Mouse (Mus musculus) olfactory bulb, adult 2 months (tissue): ENCODE results near the gene Ackr2. TPM values are rescaled to one million over a fixed set of nuclear protein-coding genes. Genes with fewer than 3 reads are reported as not detected.

ENCODE experiments used
- H3K27ac ChIP-seq: fragments of 200-500 bp; 2 replicates; pipeline ENCODE4 v1.5.1; 2012; ENCODE audit warnings: low read depth, low read length; ENCODE audit not compliant: insufficient read depth
- H3K4me1 ChIP-seq: fragments of 200-500 bp; 2 replicates; pipeline ENCODE4 v1.6.1; 2012; ENCODE audit warnings: low read length; ENCODE audit not compliant: control insufficient read depth, insufficient read depth
- H3K4me3 ChIP-seq: fragments of 200-500 bp; 2 replicates; pipeline ENCODE4 v1.5.1; 2012; ENCODE audit warnings: mild to moderate bottlenecking, low read depth, low read length, moderate library complexity; ENCODE audit not compliant: insufficient read depth
- CTCF ChIP-seq: fragments of 200-500 bp; IDR thresholded peaks from 2 replicates; pipeline ENCODE4 v1.5.1; 2012; ENCODE audit warnings: low read depth, mild to moderate bottlenecking, low read length, moderate library complexity; ENCODE audit not compliant: insufficient read depth
- POLR2A ChIP-seq: fragments of 200-500 bp; IDR thresholded peaks from 2 replicates; pipeline ENCODE4 v1.6.1; 2012; ENCODE audit warnings: mild to moderate bottlenecking, low read depth, low read length, moderate library complexity; ENCODE audit not compliant: insufficient read depth
- WGBS: fragments of 180-500 bp; shearing (Covaris S2); methylation state at CpG from one replicate; pipeline ENCODE4 v1.1.7; 2018; 5-methylcytosine and 5-hydroxymethylcytosine counted together
- polyA plus RNA-seq: library from polyadenylated mRNA; stranded (reverse); fragments of >200 nt; gene quantifications from 2 replicates; pipeline ENCODE4 v1.2.4, GENCODE M21; 2012; ENCODE audit warnings: low replicate concordance; ENCODE audit not compliant: missing spikeins, insufficient read depth, insufficient read length

Ackr2 gene
- polyA plus RNA-seq, 1 experiment = not detected

DNA sequence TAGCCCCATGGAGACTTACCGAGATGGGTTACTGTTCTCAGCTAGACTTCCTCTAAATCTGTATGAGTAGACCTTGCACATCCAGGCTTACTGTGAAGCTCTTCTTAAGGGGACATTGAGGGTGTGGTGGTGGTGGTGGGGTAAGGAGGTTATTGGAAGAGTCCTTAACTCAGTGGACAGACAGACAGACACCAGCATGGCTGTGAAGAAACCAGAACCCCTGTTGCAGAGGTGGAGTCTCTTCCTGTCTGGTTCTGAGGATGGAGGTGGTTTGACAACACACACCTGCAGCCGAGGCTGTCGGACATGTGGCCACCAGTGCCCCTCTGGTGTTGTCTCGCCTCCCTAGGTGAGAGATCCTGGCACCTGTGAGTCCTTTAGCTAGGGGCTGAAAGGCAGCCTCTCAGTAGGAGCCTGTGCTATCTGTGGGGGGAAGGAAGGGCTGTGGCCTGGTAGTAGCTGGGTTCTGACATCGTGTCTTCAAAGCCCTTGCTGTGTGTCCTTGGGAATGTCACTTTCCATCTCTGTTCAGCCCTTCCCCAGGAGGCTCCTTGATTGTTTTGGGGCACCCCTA, 2.2 kb downstream of the Ackr2 start:
- H3K27ac ChIP-seq = no peak overlapping the region
- TF ChIP-seq CTCF = no peak
- TF ChIP-seq POLR2A = no peak
- peaks cover 14% of the 10 kb centered on the region for H3K4me1 ChIP-seq
- H3K4me3 ChIP-seq = no peak overlapping the region
- WGBS = 93% methylated on average over 5 of the region's 5 CpGs

DNA sequence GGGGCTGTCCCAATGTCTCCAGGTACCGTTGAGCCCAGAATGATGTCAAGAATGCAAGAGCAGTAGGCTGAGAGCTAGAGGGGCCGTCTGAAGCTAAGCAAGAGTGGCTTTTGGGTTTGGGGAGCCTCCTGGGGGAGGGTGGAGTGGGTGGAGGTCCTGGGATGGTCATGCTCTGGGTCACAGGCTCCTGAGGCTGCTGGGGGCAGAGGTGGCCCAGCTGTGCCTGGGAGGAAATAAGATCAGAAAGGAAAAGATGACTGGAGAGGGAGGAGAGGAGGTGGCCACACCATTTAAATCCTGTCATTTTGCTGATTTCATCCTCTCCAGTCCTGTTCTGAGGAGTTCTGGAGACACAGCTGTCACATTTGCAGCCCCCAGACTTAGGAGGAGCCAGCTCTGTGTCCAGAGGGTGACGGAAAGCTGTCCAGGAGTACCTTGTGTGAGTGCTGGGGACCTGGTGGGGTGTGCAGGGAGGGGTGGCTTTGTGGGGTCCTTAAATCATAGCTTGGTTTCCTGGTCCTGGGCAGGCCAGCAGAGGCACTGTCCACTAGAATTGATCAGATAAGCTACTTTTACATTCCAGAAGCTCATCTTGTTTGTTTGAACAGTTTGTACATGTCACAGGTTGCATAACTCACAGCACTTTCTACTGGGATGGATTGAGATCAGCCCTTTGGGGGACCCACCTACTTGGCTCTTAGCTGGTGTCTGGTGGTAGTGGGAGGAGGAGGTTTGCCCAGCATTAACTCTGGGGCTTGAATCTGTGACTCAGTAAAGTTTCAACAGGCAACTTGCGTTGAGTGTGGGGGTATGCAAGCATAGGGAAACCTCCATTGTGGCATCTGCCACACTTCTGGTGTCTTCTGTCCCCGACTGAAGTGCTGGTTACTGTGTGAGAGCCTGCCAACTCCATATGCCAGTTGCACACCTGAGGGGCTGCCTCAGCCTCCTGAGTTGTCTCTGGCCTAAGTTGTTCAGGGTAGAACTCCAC, 3.9 kb downstream of the Ackr2 start:
- peaks cover 11% of the 10 kb centered on the region; the same call in 1 of the 2 replicates for H3K4me1 ChIP-seq
- H3K27ac ChIP-seq = no peak overlapping the region
- WGBS = 79% methylated on average over 5 of the region's 5 CpGs
- no peak overlapping the region for H3K4me3 ChIP-seq
- TF ChIP-seq CTCF (no peak), POLR2A (no peak)

DNA sequence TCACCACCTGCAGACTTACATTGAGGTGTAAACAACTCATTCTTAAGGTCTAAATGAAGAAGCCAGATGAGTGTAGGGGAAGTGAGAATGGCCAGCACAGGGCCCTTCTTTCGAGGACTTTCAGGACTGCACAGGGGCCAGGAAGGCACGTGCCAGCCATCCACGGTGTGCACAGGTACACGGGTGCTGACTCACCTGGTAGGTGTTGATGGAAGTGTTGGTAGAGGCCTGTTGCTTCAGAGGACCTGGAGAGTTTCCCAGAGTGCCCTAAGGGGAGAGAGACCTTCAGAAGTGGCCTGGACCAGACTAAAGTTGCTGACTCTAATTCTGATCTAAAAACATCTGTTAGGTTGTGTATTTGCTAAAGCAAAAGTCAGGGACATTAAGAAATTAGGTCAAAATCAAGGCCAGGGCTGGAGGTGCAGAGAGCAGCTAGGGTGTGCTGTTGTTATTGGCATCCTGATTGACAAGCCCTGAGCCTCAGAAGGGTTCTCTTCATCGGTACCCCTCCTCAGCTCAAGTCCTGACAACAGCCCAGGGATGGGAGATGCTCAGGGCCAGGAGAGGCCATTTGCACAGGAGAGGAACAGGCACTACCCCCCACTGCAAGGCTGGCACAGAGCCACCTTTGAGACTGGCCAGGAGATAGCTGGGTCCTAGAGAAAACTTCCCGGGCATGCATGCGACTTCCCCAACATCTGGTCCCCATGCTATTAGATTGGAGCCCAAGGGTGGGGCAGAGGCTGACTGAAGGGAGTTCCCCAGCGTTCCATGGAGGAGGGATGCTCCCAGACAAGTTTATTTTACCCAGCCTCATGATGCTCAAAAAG, 5.5 kb downstream of the Ackr2 start:
- no peak overlapping the region for H3K4me3 ChIP-seq
- 76% methylated on average over 8 of the region's 8 CpGs for WGBS
- peaks cover 11% of the 10 kb centered on the region; the same call in 1 of the 2 replicates for H3K4me1 ChIP-seq
- TF ChIP-seq POLR2A = no peak
- no peak for TF ChIP-seq CTCF
- H3K27ac ChIP-seq = no peak overlapping the region

DNA sequence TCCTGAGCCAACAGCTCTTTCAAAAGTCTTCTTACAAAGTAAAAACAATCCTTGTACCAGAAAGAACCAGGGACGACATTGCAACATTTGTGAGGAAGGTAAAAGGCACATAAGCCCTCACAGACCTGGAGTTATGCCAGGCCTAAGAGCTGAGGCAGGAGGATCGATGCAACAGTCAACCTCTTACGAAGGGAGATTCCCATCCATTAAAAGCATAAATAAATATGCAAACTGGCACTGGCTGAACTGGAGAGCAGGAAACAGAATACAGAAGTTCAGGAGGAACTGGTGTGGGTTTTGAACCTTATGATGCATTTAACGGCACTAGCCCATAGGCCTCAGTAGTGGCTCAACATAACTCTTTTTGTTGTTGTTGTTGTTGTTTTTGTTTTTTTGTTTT, 6.2 kb downstream of the Ackr2 start:
- 85% methylated on average over 4 of the region's 4 CpGs for WGBS
- Histone ChIP-seq H3K27ac (no peak overlapping the region), H3K4me3 (no peak overlapping the region), H3K4me1 (peaks cover 11% of the 10 kb centered on the region; the same call in 1 of the 2 replicates)
- TF ChIP-seq POLR2A (no peak), CTCF (no peak)

DNA sequence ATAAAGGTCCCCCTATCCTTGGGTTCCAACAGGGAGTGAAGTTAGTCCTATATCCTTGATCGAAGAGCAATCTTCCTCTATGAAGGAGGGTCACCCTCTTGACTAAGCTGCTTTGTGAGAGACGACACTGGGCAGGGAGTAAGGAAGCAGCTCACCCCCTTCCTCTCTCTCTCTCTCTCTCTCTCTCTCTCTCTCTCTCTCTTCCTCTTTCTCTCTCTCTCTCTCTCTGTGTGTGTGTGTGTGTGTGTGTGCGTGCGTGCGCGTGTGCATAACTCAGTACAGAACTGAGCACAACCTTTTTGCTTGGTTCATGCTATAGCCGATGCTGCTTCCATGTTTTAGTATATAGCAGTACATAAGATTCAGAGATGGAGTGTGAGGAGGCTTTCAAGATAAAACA, 6.8 kb downstream of the Ackr2 start:
- Histone ChIP-seq H3K4me1 (peaks cover 11% of the 10 kb centered on the region; the same call in 1 of the 2 replicates), H3K27ac (no peak overlapping the region), H3K4me3 (no peak overlapping the region)
- TF ChIP-seq CTCF (no peak), POLR2A (no peak)
- 93% methylated on average over 7 of the region's 7 CpGs for WGBS

DNA sequence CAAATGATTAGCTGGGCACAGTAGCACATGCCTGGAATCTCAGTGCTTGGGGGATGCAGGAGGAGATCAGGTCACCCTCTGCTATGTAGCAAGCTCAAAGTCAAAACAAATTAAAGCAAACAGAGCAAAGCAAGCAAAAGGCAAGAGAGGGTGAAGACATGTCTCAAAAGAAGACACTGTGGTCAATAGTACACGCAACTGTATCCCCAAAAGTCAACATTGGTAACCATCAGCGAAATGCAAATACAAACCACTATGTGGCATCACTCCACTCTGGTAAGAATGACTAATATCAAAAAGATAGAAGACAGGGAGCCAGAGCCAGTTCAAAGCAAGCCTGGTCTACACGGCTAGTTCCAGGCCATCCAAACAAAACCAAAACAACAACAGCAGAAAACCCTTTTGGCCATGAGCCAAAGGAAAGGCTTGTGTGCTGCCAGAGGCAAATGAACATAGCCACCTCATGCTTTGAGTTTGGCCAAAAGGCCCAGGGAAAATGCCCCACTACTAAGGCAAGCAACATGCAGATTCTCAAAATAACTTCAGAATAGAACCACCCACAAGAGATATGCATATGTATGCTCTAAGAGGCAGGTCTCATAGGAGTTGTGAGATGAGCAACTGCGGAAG, 7.5 kb downstream of the Ackr2 start:
- H3K27ac ChIP-seq = no peak overlapping the region
- TF ChIP-seq POLR2A = no peak
- TF ChIP-seq CTCF = no peak
- WGBS = 82% methylated on average over 4 of the region's 4 CpGs
- peaks cover 11% of the 10 kb centered on the region; the same call in 1 of the 2 replicates for H3K4me1 ChIP-seq
- no peak overlapping the region for H3K4me3 ChIP-seq

DNA sequence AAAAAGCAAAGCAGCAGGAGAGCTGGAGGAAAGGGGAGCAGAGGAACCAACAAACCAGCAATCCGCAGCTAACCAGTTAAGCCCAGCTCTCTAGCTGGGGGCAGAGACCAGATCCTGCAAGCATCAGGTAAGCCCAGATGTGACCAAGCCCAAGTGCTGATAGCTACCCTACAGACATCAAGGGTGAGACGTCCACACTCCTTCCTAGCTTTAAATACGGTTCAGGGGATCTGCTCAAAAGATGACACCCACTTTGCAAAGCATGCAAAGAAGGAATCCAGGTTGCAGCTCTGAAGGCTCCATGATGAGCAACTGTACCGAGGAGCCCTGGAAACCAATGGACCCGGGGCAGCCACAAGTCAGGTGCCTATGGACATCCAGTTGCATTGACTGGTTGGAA, 8.3 kb downstream of the Ackr2 start:
- Histone ChIP-seq H3K4me1 (peaks cover 6% of the 10 kb centered on the region; the same call in 1 of the 2 replicates), H3K4me3 (no peak overlapping the region), H3K27ac (no peak overlapping the region)
- 87% methylated on average over 5 of the region's 5 CpGs for WGBS
- TF ChIP-seq CTCF = no peak
- no peak for TF ChIP-seq POLR2A

DNA sequence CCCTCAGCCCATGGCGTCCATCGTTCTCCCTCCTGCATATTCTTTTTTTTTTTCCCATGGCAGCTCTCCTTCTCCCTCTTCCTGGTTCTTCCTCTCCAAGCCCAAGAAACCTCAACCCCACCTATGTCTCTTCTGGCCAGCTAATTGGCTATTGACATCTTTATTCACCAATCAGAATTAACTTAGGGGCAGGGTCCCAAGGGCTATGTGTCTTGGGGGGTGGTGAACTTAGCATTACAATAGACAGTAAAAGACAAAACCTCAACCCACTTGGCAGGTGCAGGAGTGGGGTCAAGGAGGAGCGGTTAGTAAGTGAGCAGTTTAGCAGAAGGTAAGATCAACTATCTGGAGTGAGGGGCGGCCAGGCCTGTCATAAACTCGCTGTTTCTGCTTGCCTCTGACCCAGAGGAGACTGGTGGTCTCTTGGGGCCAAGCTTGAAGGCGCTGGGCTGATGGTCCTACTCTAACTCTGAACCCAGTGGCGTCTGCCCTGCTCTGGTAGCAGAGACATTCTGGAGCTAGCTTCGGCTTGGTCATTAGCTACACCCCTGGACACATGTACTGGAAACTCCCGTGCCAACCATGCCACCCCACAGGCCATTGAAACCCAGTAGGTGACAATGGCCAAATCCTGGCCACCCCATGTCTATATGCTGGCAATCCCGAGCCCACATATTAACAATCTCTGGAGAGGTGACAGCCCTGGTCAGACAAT, 9.4 kb downstream of the Ackr2 start:
- Histone ChIP-seq H3K27ac (no peak overlapping the region), H3K4me3 (no peak overlapping the region), H3K4me1 (peaks cover 3% of the 10 kb centered on the region; the same call in 1 of the 2 replicates)
- TF ChIP-seq CTCF (no peak), POLR2A (no peak)
- WGBS = 73% methylated on average over 10 of the region's 10 CpGs
